Mouse (Mus musculus): ENCODE data around the gene Skap1. TPM values are rescaled to one million over a fixed set of nuclear protein-coding genes. Genes with fewer than 3 reads are reported as not detected.
A peak's percentile ranks its signal among the peaks of the same experiment; 100 is the strongest.

The Skap1 gene
- polyA plus RNA-seq, 1 experiment from 2014 or later, result 0.35 TPM

DNA sequence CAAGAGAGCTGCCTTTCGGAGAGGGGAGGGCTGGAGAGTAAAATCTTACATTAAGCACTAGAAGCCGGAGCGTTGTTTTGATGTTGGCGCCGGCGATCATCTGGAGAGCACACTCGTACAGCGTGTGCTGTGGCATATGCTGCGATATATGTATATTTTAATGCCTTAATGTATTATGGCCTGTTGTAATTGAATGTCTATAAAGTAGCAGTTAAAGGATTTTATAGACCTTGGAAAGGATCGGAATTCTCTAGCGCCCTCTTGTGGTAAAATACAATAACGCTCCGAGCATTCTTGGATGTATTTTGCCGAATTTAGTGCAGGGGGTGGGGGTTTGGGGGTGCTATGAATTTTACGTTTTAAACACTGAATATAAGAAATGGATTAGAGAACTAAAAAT is 88.7 kb downstream of the Skap1 start:
- no peaks in the 10 kb centered on the region for H3K9me3 ChIP-seq (ENCODE audit: low read length)
- no peak overlapping the region for H3K27ac ChIP-seq (ENCODE audit: low read depth)
- no peak overlapping the region for H3K4me3 ChIP-seq (ENCODE audit: low read depth, low read length)
- H3K4me1 ChIP-seq (ENCODE audit: insufficient read depth), result no peaks in the 10 kb centered on the region
- peak; percentile 19 for DNase-seq
- H3K9ac ChIP-seq (replicated peaks), result no peak overlapping the region
- H3K36me3 ChIP-seq (replicated peaks; ENCODE audit: insufficient read depth, low read length), result no peaks in the 10 kb centered on the region
- no peak for ATAC-seq
- peaks cover 2% of the 10 kb centered on the region for H3K27me3 ChIP-seq (ENCODE audit: insufficient read depth, low read length)
- TF ChIP-seq CTCF (IDR thresholded peaks at IDR 0.05; ENCODE audit: low read depth), result peak; percentile 68
- no peak for TF ChIP-seq EP300 (IDR thresholded peaks at IDR 0.05; ENCODE audit: low read depth)
- H3K4me2 ChIP-seq (ENCODE audit: low read depth, low read length), result no peak overlapping the region
- WGBS (ENCODE audit: insufficient replicate concordance), result 19% methylated on average over 15 of the region's 15 CpGs

DNA sequence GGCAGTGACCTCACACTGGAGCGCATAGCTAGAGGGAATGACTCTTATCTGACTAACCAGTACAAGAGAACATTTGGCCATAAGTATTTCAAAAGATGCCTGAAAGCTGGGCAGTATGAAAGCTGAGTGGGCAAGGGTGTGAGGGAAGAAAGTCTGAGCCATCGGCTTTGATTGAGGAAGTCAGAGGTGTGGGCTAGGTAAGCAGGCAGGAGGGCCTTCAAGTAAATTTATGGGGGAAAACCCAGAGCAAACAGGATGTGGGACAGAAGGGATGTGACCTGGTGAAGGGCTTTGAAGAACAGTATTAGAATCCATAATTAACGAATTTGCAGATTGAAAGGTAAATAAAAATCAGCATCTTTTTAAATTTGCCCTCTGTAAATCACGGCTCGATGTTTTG is 95.8 kb downstream of the Skap1 start:
- Histone ChIP-seq H3K4me1 (ENCODE audit: insufficient read depth) (no peaks in the 10 kb centered on the region), H3K9me3 (ENCODE audit: low read length) (no peaks in the 10 kb centered on the region), H3K36me3 (replicated peaks; ENCODE audit: insufficient read depth, low read length) (no peaks in the 10 kb centered on the region), H3K4me3 (ENCODE audit: low read depth, low read length) (no peak overlapping the region), H3K9ac (replicated peaks) (no peak overlapping the region), H3K27ac (ENCODE audit: low read depth) (no peak overlapping the region), H3K4me2 (ENCODE audit: low read depth, low read length) (no peak overlapping the region), H3K27me3 (ENCODE audit: insufficient read depth, low read length) (no peaks in the 10 kb centered on the region)
- WGBS (ENCODE audit: insufficient replicate concordance), result 53% methylated on average over 5 of the region's 5 CpGs
- no peak for ATAC-seq
- TF ChIP-seq CTCF (IDR thresholded peaks at IDR 0.05; ENCODE audit: low read depth), result no peak
- no peak for TF ChIP-seq EP300 (IDR thresholded peaks at IDR 0.05; ENCODE audit: low read depth)
- no peak for DNase-seq

DNA sequence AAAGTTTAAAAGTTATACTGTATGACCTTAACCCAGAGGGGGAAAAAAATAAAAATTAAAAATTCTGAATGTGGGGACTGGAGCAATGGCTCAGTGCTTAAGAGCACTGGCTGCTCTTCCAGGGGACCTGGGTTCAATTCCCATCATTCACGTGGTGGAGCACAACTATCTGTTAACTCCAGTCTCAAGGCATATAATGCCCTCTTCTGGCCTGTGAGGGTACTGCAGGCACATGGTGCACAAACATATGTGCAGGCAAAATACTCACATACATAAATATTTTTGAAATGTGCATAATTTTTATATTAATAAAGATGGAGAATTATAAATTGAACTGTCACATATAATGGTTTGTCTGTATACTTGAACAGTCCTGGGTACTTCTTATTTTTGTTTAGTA is 99.7 kb downstream of the Skap1 start:
- H3K27ac ChIP-seq (ENCODE audit: low read depth), result no peak overlapping the region
- no peaks in the 10 kb centered on the region for H3K36me3 ChIP-seq (replicated peaks; ENCODE audit: insufficient read depth, low read length)
- DNase-seq, result no peak
- ATAC-seq, result no peak
- H3K4me3 ChIP-seq (ENCODE audit: low read depth, low read length), result no peak overlapping the region
- no peak overlapping the region for H3K4me2 ChIP-seq (ENCODE audit: low read depth, low read length)
- H3K4me1 ChIP-seq (ENCODE audit: insufficient read depth), result no peaks in the 10 kb centered on the region
- H3K9ac ChIP-seq (replicated peaks), result no peak overlapping the region
- WGBS (ENCODE audit: insufficient replicate concordance), result 53% methylated on average over 1 of the region's 1 CpGs
- TF ChIP-seq EP300 (IDR thresholded peaks at IDR 0.05; ENCODE audit: low read depth) (no peak), CTCF (IDR thresholded peaks at IDR 0.05; ENCODE audit: low read depth) (peak; percentile 47)
- no peaks in the 10 kb centered on the region for H3K27me3 ChIP-seq (ENCODE audit: insufficient read depth, low read length)
- H3K9me3 ChIP-seq (ENCODE audit: low read length), result no peaks in the 10 kb centered on the region

GRCm38 (mm10) chr11:96572515-96572914 is 108.1 kb downstream of the Skap1 start:
- Histone ChIP-seq H3K4me3 (ENCODE audit: low read depth, low read length) (no peak overlapping the region), H3K9ac (replicated peaks) (no peak overlapping the region), H3K27ac (ENCODE audit: low read depth) (no peak overlapping the region), H3K9me3 (ENCODE audit: low read length) (no peaks in the 10 kb centered on the region), H3K36me3 (replicated peaks; ENCODE audit: insufficient read depth, low read length) (no peaks in the 10 kb centered on the region), H3K4me1 (ENCODE audit: insufficient read depth) (peaks cover 2% of the 10 kb centered on the region; the same call in 1 of the 2 replicates), H3K4me2 (ENCODE audit: low read depth, low read length) (no peak overlapping the region), H3K27me3 (ENCODE audit: insufficient read depth, low read length) (no peaks in the 10 kb centered on the region)
- DNase-seq (no peak), ATAC-seq (no peak)
- 0 out of 2 replicates have a peak, but pooled peaks have one; percentile 24 for TF ChIP-seq CTCF (IDR thresholded peaks at IDR 0.05; ENCODE audit: low read depth)
- TF ChIP-seq EP300 (IDR thresholded peaks at IDR 0.05; ENCODE audit: low read depth), result no peak
- WGBS (ENCODE audit: insufficient replicate concordance), result 33% methylated on average over 3 of the region's 3 CpGs

- WGBS (ENCODE audit: insufficient replicate concordance), result 53% methylated on average over 14 of the region's 14 CpGs
- H3K9me3 ChIP-seq (ENCODE audit: low read length), result no peaks in the 10 kb centered on the region
- H3K4me1 ChIP-seq (ENCODE audit: insufficient read depth), result peaks cover 2% of the 10 kb centered on the region
- H3K27me3 ChIP-seq (ENCODE audit: insufficient read depth, low read length), result no peaks in the 10 kb centered on the region
- no peak for TF ChIP-seq CTCF (IDR thresholded peaks at IDR 0.05; ENCODE audit: low read depth)
- no peak for TF ChIP-seq EP300 (IDR thresholded peaks at IDR 0.05; ENCODE audit: low read depth)
- no peak overlapping the region for H3K4me2 ChIP-seq (ENCODE audit: low read depth, low read length)
- H3K4me3 ChIP-seq (ENCODE audit: low read depth, low read length), result no peak overlapping the region
- DNase-seq (no peak), ATAC-seq (no peak)
- H3K27ac ChIP-seq (ENCODE audit: low read depth), result no peak overlapping the region
- no peak overlapping the region for H3K9ac ChIP-seq (replicated peaks)
- H3K36me3 ChIP-seq (replicated peaks; ENCODE audit: insufficient read depth, low read length), result no peaks in the 10 kb centered on the region
These were observed 112.4 kb downstream of the Skap1 start for GRCm38 (mm10) chr11:96576491-96577427.

DNA sequence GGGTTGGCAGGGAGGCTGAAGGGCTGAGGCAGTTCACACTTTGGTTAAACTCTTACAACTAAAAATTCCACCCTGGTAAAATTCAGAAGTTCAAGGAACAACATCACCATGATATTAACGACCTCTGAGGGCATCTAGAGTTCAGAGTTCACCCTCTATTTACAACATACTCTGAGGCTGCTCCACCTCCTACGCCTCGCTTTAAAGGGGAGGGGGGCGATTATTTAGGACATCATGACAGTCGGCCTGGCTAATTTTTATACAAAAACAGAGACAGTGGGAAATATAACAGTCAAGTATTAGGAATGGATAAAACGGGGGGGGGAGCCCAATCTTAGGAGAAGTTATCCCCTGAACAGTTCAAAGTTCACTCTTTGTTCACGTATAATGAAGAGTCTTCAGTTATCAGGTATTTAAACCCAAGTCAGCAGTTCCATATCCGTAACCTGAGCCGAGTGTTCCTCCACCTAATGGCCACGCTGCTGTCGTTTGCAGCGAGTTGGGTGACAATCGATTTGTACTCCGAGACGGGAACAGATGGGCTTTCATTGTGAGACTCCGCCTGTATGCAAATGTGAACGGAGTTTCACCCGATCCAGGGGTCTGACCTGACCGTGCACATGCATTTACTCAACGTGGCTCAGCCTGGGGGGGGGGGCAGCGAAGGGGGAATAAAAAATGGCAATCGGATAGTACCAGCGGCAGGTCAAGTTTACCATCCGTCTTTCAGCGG is 114.3 kb downstream of the Skap1 start:
- H3K4me2 ChIP-seq (ENCODE audit: low read depth, low read length), result peak overlapping the region; percentile 65
- TF ChIP-seq CTCF (IDR thresholded peaks at IDR 0.05; ENCODE audit: low read depth), result no peak
- TF ChIP-seq EP300 (IDR thresholded peaks at IDR 0.05; ENCODE audit: low read depth), result no peak

More for the DNA sequence above, 114.3 kb downstream of the Skap1 start:
- Histone ChIP-seq H3K27ac (ENCODE audit: low read depth) (no peak overlapping the region), H3K9me3 (ENCODE audit: low read length) (no peaks in the 10 kb centered on the region), H3K36me3 (replicated peaks; ENCODE audit: insufficient read depth, low read length) (no peaks in the 10 kb centered on the region), H3K4me1 (ENCODE audit: insufficient read depth) (peaks cover 2% of the 10 kb centered on the region), H3K4me3 (ENCODE audit: low read depth, low read length) (peak overlapping the region; percentile 24; the same call in 1 of the 2 replicates), H3K9ac (replicated peaks) (no peak overlapping the region), H3K27me3 (ENCODE audit: insufficient read depth, low read length) (no peaks in the 10 kb centered on the region)
- DNase-seq (peak; percentile 24), ATAC-seq (peak; percentile 59; the same call in 1 of the 2 replicates)
- 27% methylated on average over 25 of the region's 25 CpGs for WGBS (ENCODE audit: insufficient replicate concordance)

Measured in liver, postnatal 0 days (tissue).